Mouse (Mus musculus) kidney, adult 8-10 months (tissue): ENCODE results near the gene Ildr2.
A peak's percentile ranks its signal among the peaks of the same experiment; 100 is the strongest.

Source experiments
- DNase-seq, 2 experiments: peaks; one replicate each; pipeline ENCODE4 v3.0.0; 2022

Ildr2 gene

GRCm38 (mm10) chr1:166284390-166284789 is 30.5 kb downstream of the Ildr2 start:
- no peak for DNase-seq

GRCm38 (mm10) chr1:166286231-166286630 is 32.3 kb downstream of the Ildr2 start:
- DNase-seq, result no peak

- DNase-seq, result no peak
These were observed 36.6 kb downstream of the Ildr2 start for GRCm38 (mm10) chr1:166290562-166290961.

GRCm38 (mm10) chr1:166293086-166293485 is 39.1 kb downstream of the Ildr2 start:
- no peak for DNase-seq

- DNase-seq, result no peak
These were observed 41.6 kb downstream of the Ildr2 start for GRCm38 (mm10) chr1:166295548-166295947.

GRCm38 (mm10) chr1:166296371-166296770 is 42.4 kb downstream of the Ildr2 start:
- DNase-seq, result peak; percentile 42 to 53

- DNase-seq, result no peak
These were observed 43.0 kb downstream of the Ildr2 start for GRCm38 (mm10) chr1:166296971-166297370.

GRCm38 (mm10) chr1:166297499-166298111 is 43.7 kb downstream of the Ildr2 start:
- DNase-seq, result no peak

- DNase-seq, result no peak
These were observed 44.9 kb downstream of the Ildr2 start for GRCm38 (mm10) chr1:166298884-166299283.

GRCm38 (mm10) chr1:166299821-166300220 is 45.9 kb downstream of the Ildr2 start:
- DNase-seq, result no peak

- DNase-seq, result no peak
These were observed 46.6 kb downstream of the Ildr2 start for GRCm38 (mm10) chr1:166300526-166300925.

GRCm38 (mm10) chr1:166304352-166305240 is 50.7 kb downstream of the Ildr2 start:
- DNase-seq, result no peak

GRCm38 (mm10) chr1:166308471-166308850 is 54.5 kb downstream of the Ildr2 start:
- DNase-seq, result no peak

- DNase-seq, result no peak
These were observed 55.1 kb downstream of the Ildr2 start for GRCm38 (mm10) chr1:166308851-166309715.

- DNase-seq, result no peak
These were observed 57.2 kb downstream of the Ildr2 start for GRCm38 (mm10) chr1:166311151-166311550.

GRCm38 (mm10) chr1:166313637-166314036 is 59.7 kb downstream of the Ildr2 start:
- no peak for DNase-seq

- no peak for DNase-seq
These were observed 61.8 kb downstream of the Ildr2 start for GRCm38 (mm10) chr1:166315706-166316105.

GRCm38 (mm10) chr1:166319132-166319698 is 65.3 kb downstream of the Ildr2 start:
- peak; percentile 38 to 72 for DNase-seq

GRCm38 (mm10) chr1:166326421-166326820 is 72.5 kb downstream of the Ildr2 start:
- DNase-seq, result no peak

- DNase-seq, result no peak
These were observed 76.8 kb downstream of the Ildr2 start for GRCm38 (mm10) chr1:166330752-166331151.

GRCm38 (mm10) chr1:166339110-166339509 is 85.2 kb downstream of the Ildr2 start:
- no peak for DNase-seq

GRCm38 (mm10) chr1:166342060-166342459 is 88.1 kb downstream of the Ildr2 start:
- DNase-seq, result no peak

GRCm38 (mm10) chr1:166342539-166342938 is 88.6 kb downstream of the Ildr2 start:
- no peak for DNase-seq
